ENCODE assay signal across 8 mouse cellular contexts in genomic region chr10:117417470-117417767, GRCm38 (mm10). TPM values are rescaled to one million over a fixed set of nuclear protein-coding genes. Genes with fewer than 3 reads are reported as not detected.
A peak's percentile ranks its signal among the peaks of the same experiment; 100 is the strongest.
DNase-seq lines count a peak whose midpoint lies in the region; ATAC-seq and TF ChIP-seq lines count a peak whose summit lies in the region.

No protein-coding gene starts in this region.

- ATAC-seq in kidney, postnatal 0 days (replicated peaks; ENCODE audit: low FRiP score, low read depth), result peak; percentile 82; the same call in 1 of the 2 replicates
- ATAC-seq in embryonic facial prominence, embryonic 11.5 days (replicated peaks; ENCODE audit: insufficient number of reproducible peaks, low FRiP score, low TSS enrichment, low read depth), result peak; percentile 64; the same call in 1 of the 2 replicates
- ATAC-seq in intestine, embryonic 15.5 days, result peak; percentile 37; the same call in 1 of the 2 replicates
- ATAC-seq in midbrain, embryonic 14.5 days (ENCODE audit: low FRiP score, low TSS enrichment), result peak; percentile 53; the same call in 1 of the 2 replicates
- ATAC-seq in frontal cortex, adult (ENCODE audit: low TSS enrichment), result no peak

- 0 out of 2 replicates have a peak overlapping the region, but pooled peaks have one; percentile 14 for H3K4me3 ChIP-seq in kidney, postnatal 0 days (replicated peaks; ENCODE audit: low read depth, low read length)
- H3K4me3 ChIP-seq in embryonic facial prominence, embryonic 11.5 days (ENCODE audit: low read depth, low read length), result no peak overlapping the region
- peak overlapping the region; percentile 22; the same call in 1 of the 2 replicates for H3K4me3 ChIP-seq in intestine, embryonic 15.5 days (replicated peaks)
- peak overlapping the region; percentile 19 for H3K4me3 ChIP-seq in midbrain, embryonic 14.5 days (replicated peaks; ENCODE audit: low read depth, low read length)

- no peak for TF ChIP-seq CTCF in kidney, postnatal 0 days (IDR thresholded peaks at IDR 0.05; ENCODE audit: low read depth)

- 29% methylated on average over 9 of the region's 9 CpGs for WGBS in kidney, postnatal 0 days
- WGBS in embryonic facial prominence, embryonic 11.5 days, result 50% methylated on average over 9 of the region's 9 CpGs
- WGBS in intestine, embryonic 15.5 days, result 38% methylated on average over 9 of the region's 9 CpGs
- 53% methylated on average over 9 of the region's 9 CpGs for WGBS in midbrain, embryonic 14.5 days

- no peaks in the 10 kb centered on the region for H3K27me3 ChIP-seq in kidney, postnatal 0 days (ENCODE audit: insufficient read depth, low read length)
- H3K27me3 ChIP-seq in embryonic facial prominence, embryonic 11.5 days (ENCODE audit: control insufficient read depth, insufficient read depth, low read length), result no peaks in the 10 kb centered on the region
- no peaks in the 10 kb centered on the region for H3K27me3 ChIP-seq in intestine, embryonic 15.5 days (replicated peaks)
- no peaks in the 10 kb centered on the region for H3K27me3 ChIP-seq in midbrain, embryonic 14.5 days (ENCODE audit: control insufficient read depth, insufficient read depth, low read length)

- no peak overlapping the region for H3K9ac ChIP-seq in kidney, postnatal 0 days (ENCODE audit: low read depth, low read length)
- H3K9ac ChIP-seq in embryonic facial prominence, embryonic 11.5 days (replicated peaks; ENCODE audit: low read length), result no peak overlapping the region
- no peak overlapping the region for H3K9ac ChIP-seq in intestine, embryonic 15.5 days
- H3K9ac ChIP-seq in midbrain, embryonic 14.5 days (replicated peaks; ENCODE audit: low read length), result no peak overlapping the region

- H3K36me3 ChIP-seq in kidney, postnatal 0 days (ENCODE audit: insufficient read depth, low read length), result no peaks in the 10 kb centered on the region
- H3K36me3 ChIP-seq in embryonic facial prominence, embryonic 11.5 days (replicated peaks; ENCODE audit: control insufficient read depth, insufficient read depth, low read depth, low read length), result no peaks in the 10 kb centered on the region
- no peaks in the 10 kb centered on the region for H3K36me3 ChIP-seq in intestine, embryonic 15.5 days
- no peaks in the 10 kb centered on the region for H3K36me3 ChIP-seq in midbrain, embryonic 14.5 days (ENCODE audit: control insufficient read depth, insufficient read depth, low read length)

- peak; percentile 31 for DNase-seq in kidney, postnatal 0 days (ENCODE audit: low spot score)
- no peak for DNase-seq in kidney, postnatal 14 days
- DNase-seq in embryonic facial prominence, embryonic 11.5 days (ENCODE audit: low spot score), result peak; percentile 10
- no peak for DNase-seq in midbrain, embryonic 14.5 days
- no peak for DNase-seq in testis, postnatal 10 days (ENCODE audit: low spot score)
- DNase-seq in cerebellum, postnatal 25 days, result no peak

- H3K27ac ChIP-seq in kidney, postnatal 0 days, result 0 out of 2 replicates have a peak overlapping the region, but pooled peaks have one; percentile 25
- no peak overlapping the region for H3K27ac ChIP-seq in embryonic facial prominence, embryonic 11.5 days (replicated peaks; ENCODE audit: low read depth, low read length)
- no peak overlapping the region for H3K27ac ChIP-seq in intestine, embryonic 15.5 days
- peak overlapping the region; percentile 45; the same call in 1 of the 2 replicates for H3K27ac ChIP-seq in midbrain, embryonic 14.5 days (replicated peaks; ENCODE audit: low read depth, low read length)

- H3K9me3 ChIP-seq in kidney, postnatal 0 days (replicated peaks; ENCODE audit: low read length), result no peaks in the 10 kb centered on the region
- H3K9me3 ChIP-seq in embryonic facial prominence, embryonic 11.5 days (replicated peaks; ENCODE audit: control insufficient read depth, low read length), result no peaks in the 10 kb centered on the region
- no peaks in the 10 kb centered on the region for H3K9me3 ChIP-seq in intestine, embryonic 15.5 days
- H3K9me3 ChIP-seq in midbrain, embryonic 14.5 days (ENCODE audit: control insufficient read depth, low read length), result no peaks in the 10 kb centered on the region

- H3K4me1 ChIP-seq in kidney, postnatal 0 days (replicated peaks; ENCODE audit: insufficient read depth, low read length), result no peaks in the 10 kb centered on the region
- H3K4me1 ChIP-seq in embryonic facial prominence, embryonic 11.5 days (ENCODE audit: control insufficient read depth, insufficient read depth, low read length), result no peaks in the 10 kb centered on the region
- H3K4me1 ChIP-seq in intestine, embryonic 15.5 days (replicated peaks), result peaks cover 7% of the 10 kb centered on the region
- peaks cover 19% of the 10 kb centered on the region for H3K4me1 ChIP-seq in midbrain, embryonic 14.5 days (ENCODE audit: control insufficient read depth, insufficient read depth, low read length)

- peak overlapping the region; percentile 63 for H3K4me2 ChIP-seq in kidney, postnatal 0 days (ENCODE audit: low read length)
- H3K4me2 ChIP-seq in embryonic facial prominence, embryonic 11.5 days (ENCODE audit: low read depth, low read length), result no peak overlapping the region
- H3K4me2 ChIP-seq in intestine, embryonic 15.5 days (replicated peaks), result peak overlapping the region; percentile 59
- peak overlapping the region; percentile 54 for H3K4me2 ChIP-seq in midbrain, embryonic 14.5 days (ENCODE audit: low read length)

RNA-seq across cellular contexts. Expression of gene Cpsf6, which starts 37.6 kb away (rescaled TPM):
- polyA plus RNA-seq in kidney, postnatal 0 days (2015; fragmentation: Nextera tagmentation; extraction: Ambion mirVana), result 111 and 120 TPM in 2 replicates
- polyA plus RNA-seq in embryonic facial prominence, embryonic 11.5 days (2014; fragmentation: Nextera tagmentation; extraction: Ambion mirVana), result 212 and 223 TPM in 2 replicates
- 112 and 129 TPM in 2 replicates for polyA plus RNA-seq in intestine, embryonic 15.5 days (2015; fragmentation: Nextera tagmentation; extraction: Ambion mirVana)
- polyA plus RNA-seq in midbrain, embryonic 14.5 days (2014; fragmentation: Nextera tagmentation; extraction: Ambion mirVana), result 207 and 213 TPM in 2 replicates

Comparison
In these comparisons a context has a peak if more than half of its experiments do, and no peak if none do; other contexts are left out.
1. DNase-seq: peak in kidney, postnatal 0 days (single experiment) and embryonic facial prominence, embryonic 11.5 days (single experiment); none in kidney, postnatal 14 days (single experiment), midbrain, embryonic 14.5 days (single experiment), testis, postnatal 10 days (single experiment) and cerebellum, postnatal 25 days (0 of 2).
2. H3K27ac ChIP-seq: peak in kidney, postnatal 0 days (single experiment) and midbrain, embryonic 14.5 days (single experiment); none in embryonic facial prominence, embryonic 11.5 days (single experiment) and intestine, embryonic 15.5 days (single experiment).